Mouse (Mus musculus) intestine, embryonic 14.5 days (tissue): ENCODE measurements at regions not wholly inside any gene's neighbourhood (a gene's known extent, or its start where the extent isn't known, plus 50 kb on each side); places are given as distances from the start of the nearest gene placed in this dataset.

Experiments used
- ATAC-seq: fragments of 200-750 bp; cut with Nextera tagmentation; replicated peaks from 2 replicates; pipeline ENCODE4 v1.8.0; 2017; ENCODE audit warnings: low read depth, moderate number of reproducible peaks, moderate TSS enrichment, moderate library complexity; ENCODE audit not compliant: low FRiP score, low TSS enrichment
- DNase-seq: peaks from one replicate; pipeline ENCODE4 v3.0.0-alpha.2; 2018; ENCODE audit warnings: low spot score
- H3K27ac ChIP-seq: fragments of 300-500 bp; sonication (generic); 2 replicates; pipeline ENCODE4 v1.5.1; 2014; ENCODE audit warnings: low read depth, mild to moderate bottlenecking, control low read depth
- H3K27me3 ChIP-seq: fragments of 300-500 bp; sonication (generic); replicated peaks from 2 replicates; pipeline ENCODE4 v1.6.1; 2014; ENCODE audit warnings: low read length, control low read depth; ENCODE audit not compliant: control insufficient read depth, insufficient read depth
- H3K36me3 ChIP-seq: fragments of 300-500 bp; sonication (generic); 2 replicates; pipeline ENCODE4 v1.6.1; 2014; ENCODE audit warnings: low read length, control low read depth; ENCODE audit not compliant: control insufficient read depth, insufficient read depth
- H3K4me1 ChIP-seq: fragments of 300-500 bp; sonication (generic); replicated peaks from 2 replicates; pipeline ENCODE4 v1.6.1; 2014; ENCODE audit warnings: low read length, control low read depth, mixed read lengths; ENCODE audit not compliant: control insufficient read depth, insufficient read depth
- H3K4me2 ChIP-seq: fragments of 300-500 bp; sonication (generic); 2 replicates; pipeline ENCODE4 v1.6.1; 2014; ENCODE audit warnings: low read length
- H3K4me3 ChIP-seq: fragments of 300-500 bp; sonication (generic); 2 replicates; pipeline ENCODE4 v1.5.1; 2014; ENCODE audit warnings: low read depth, low read length, control low read depth, mixed read lengths
- H3K9ac ChIP-seq: fragments of 300-500 bp; sonication (generic); 2 replicates; pipeline ENCODE4 v1.6.1; 2014; ENCODE audit warnings: mild to moderate bottlenecking, low read length
- H3K9me3 ChIP-seq: fragments of 300-500 bp; sonication (generic); 2 replicates; pipeline ENCODE4 v1.6.1; 2016; ENCODE audit warnings: low read length, control low read depth; ENCODE audit not compliant: control insufficient read depth
- WGBS: fragments of 180-500 bp; shearing (Covaris S2); extraction: QIAGEN DNeasy Blood & Tissue Kit; methylation state at CpG from one replicate; pipeline ENCODE4 v1.1.7; 2014; 5-methylcytosine and 5-hydroxymethylcytosine counted together

- 41% methylated on average over 7 of the region's 7 CpGs for WGBS
- Histone ChIP-seq H3K9me3 (no peaks in the 10 kb centered on the region), H3K27ac (no peak overlapping the region), H3K4me1 (peaks cover 27% of the 10 kb centered on the region), H3K9ac (no peak overlapping the region), H3K27me3 (no peaks in the 10 kb centered on the region), H3K4me2 (no peak overlapping the region), H3K36me3 (no peaks in the 10 kb centered on the region), H3K4me3 (no peak overlapping the region)
- ATAC-seq, result no peak
- no peak for DNase-seq
These were observed 172.2 kb upstream of the Zfp703 start for GRCm38 (mm10) chr8:26804901-26805341.

DNA sequence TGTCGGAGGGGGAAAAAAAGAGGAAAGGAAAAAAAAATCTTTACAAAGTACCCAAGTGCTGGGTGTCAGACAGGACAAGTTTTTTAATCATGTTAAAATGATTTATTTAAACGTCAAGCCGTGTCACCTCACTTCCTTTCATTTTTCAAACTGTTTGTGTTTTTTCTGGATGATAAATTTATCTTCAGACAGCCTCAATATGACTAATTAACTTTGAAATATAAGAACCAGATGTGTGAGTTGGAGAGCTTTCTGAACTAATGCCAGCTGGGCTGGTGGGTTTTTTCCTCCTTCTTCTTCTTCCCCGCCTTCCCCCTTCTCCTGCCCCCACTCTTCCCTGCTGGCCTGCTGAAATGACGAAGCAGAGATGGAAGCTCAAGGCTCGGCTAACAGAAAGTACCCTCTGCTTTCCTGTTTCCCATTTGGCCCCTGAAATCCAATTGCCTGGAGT lies 171.7 kb upstream of the Zfp703 start:
- H3K9me3 ChIP-seq, result no peaks in the 10 kb centered on the region
- 22% methylated on average over 6 of the region's 6 CpGs for WGBS
- no peaks in the 10 kb centered on the region for H3K27me3 ChIP-seq
- H3K9ac ChIP-seq, result no peak overlapping the region
- no peak overlapping the region for H3K4me2 ChIP-seq
- peaks cover 27% of the 10 kb centered on the region for H3K4me1 ChIP-seq
- no peaks in the 10 kb centered on the region for H3K36me3 ChIP-seq
- peak overlapping the region; percentile 6; the same call in 1 of the 2 replicates for H3K27ac ChIP-seq
- ATAC-seq (no peak), DNase-seq (no peak)
- no peak overlapping the region for H3K4me3 ChIP-seq

DNA sequence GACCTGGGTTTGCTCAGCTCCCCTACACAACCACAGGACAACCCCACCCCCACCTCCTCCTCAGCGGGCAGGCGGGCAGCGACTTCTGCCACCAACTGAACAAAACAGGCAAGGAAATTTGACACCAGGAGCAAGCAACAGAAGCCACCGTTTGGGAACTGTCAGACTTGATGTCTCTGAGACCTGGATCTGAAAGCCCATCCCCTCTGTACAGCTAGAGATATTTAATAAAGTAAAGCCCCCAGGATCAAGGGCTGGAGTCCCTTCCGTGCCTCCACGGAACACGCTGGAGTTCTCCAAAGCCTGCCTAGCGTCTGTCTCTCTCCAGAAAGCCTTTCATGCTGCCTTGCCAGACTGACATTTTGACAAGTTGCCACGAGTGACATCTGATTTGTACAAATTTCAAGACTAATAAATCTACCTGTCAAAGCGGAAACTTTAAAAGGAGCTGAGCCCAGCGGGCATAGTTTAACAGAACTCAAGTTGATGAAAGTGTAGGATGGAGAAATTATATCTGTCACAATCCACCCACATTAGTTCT lies 168.9 kb upstream of the Zfp703 start:
- 22% methylated on average over 11 of the region's 11 CpGs for WGBS
- H3K4me3 ChIP-seq, result no peak overlapping the region
- no peak overlapping the region for H3K27ac ChIP-seq
- peaks cover 27% of the 10 kb centered on the region for H3K4me1 ChIP-seq
- DNase-seq (no peak), ATAC-seq (no peak)
- H3K9ac ChIP-seq, result no peak overlapping the region
- no peak overlapping the region for H3K4me2 ChIP-seq
- H3K9me3 ChIP-seq, result no peaks in the 10 kb centered on the region
- no peaks in the 10 kb centered on the region for H3K36me3 ChIP-seq
- no peaks in the 10 kb centered on the region for H3K27me3 ChIP-seq

- ATAC-seq, result peak; percentile 58
- WGBS, result 12% methylated on average over 3 of the region's 3 CpGs
- no peaks in the 10 kb centered on the region for H3K36me3 ChIP-seq
- H3K27me3 ChIP-seq, result no peaks in the 10 kb centered on the region
- H3K27ac ChIP-seq, result no peak overlapping the region
- no peaks in the 10 kb centered on the region for H3K9me3 ChIP-seq
- DNase-seq, result no peak
- no peak overlapping the region for H3K4me2 ChIP-seq
- peaks cover 27% of the 10 kb centered on the region for H3K4me1 ChIP-seq
- no peak overlapping the region for H3K9ac ChIP-seq
- H3K4me3 ChIP-seq, result no peak overlapping the region
These were observed 168.4 kb upstream of the Zfp703 start for GRCm38 (mm10) chr8:26808771-26809170.

GRCm38 (mm10) chr8:26809943-26810342 lies 167.2 kb upstream of the Zfp703 start:
- Histone ChIP-seq H3K27ac (no peak overlapping the region), H3K9ac (no peak overlapping the region), H3K9me3 (no peaks in the 10 kb centered on the region), H3K4me1 (peaks cover 23% of the 10 kb centered on the region), H3K4me2 (no peak overlapping the region), H3K36me3 (no peaks in the 10 kb centered on the region), H3K4me3 (no peak overlapping the region), H3K27me3 (no peaks in the 10 kb centered on the region)
- DNase-seq (no peak), ATAC-seq (no peak)
- WGBS, result 90% methylated on average over 7 of the region's 7 CpGs

DNA sequence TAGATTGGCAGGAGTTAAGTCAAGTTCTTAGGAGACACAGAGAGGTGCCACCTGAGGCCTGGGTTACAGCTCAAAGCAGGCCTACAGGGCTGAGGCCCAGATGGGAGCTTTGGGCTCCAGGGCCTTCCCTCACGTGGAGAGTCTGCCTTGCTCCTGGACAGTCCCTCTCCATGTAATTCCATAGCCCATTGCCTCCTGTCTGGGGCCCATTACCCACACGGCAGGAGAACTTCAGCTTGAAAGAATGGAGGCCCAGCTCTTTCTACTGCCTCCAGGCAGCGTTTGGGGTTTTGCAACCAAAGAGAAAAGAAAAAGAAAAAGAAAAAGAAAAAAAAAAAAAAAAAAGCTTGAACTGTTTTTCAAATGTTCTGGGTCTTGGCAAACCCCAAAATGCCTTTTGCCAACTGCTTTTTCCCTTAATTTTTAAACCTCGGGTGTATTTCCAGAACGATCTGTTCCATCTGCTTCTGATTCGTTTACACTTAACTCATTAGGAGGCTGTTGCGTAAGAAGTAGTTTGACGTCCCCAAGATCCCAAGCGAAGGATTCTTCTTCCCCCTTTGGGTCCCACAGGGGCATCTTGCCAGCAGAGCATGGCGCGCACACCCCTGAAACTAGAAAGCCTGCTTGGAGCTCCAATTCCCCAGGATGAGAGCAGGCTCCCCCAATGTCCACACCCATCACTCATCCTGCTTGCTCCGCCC lies 165.4 kb upstream of the Zfp703 start:
- Histone ChIP-seq H3K9me3 (no peaks in the 10 kb centered on the region), H3K4me2 (no peak overlapping the region), H3K4me3 (no peak overlapping the region), H3K27me3 (no peaks in the 10 kb centered on the region), H3K4me1 (peaks cover 11% of the 10 kb centered on the region), H3K27ac (no peak overlapping the region), H3K36me3 (no peaks in the 10 kb centered on the region), H3K9ac (no peak overlapping the region)
- whole genome bisulfite sequencing, result 83% methylated on average over 12 of the region's 12 CpGs
- no peak for ATAC-seq
- DNase-seq, result no peak

- Histone ChIP-seq H3K4me1 (peaks cover 6% of the 10 kb centered on the region), H3K4me3 (no peak overlapping the region), H3K27me3 (no peaks in the 10 kb centered on the region), H3K27ac (no peak overlapping the region), H3K36me3 (no peaks in the 10 kb centered on the region), H3K9ac (no peak overlapping the region), H3K9me3 (no peaks in the 10 kb centered on the region), H3K4me2 (no peak overlapping the region)
- DNase-seq, result no peak
- ATAC-seq, result no peak
- WGBS, result 73% methylated on average over 9 of the region's 9 CpGs
These were observed 163.8 kb upstream of the Zfp703 start for GRCm38 (mm10) chr8:26813198-26813815.

DNA sequence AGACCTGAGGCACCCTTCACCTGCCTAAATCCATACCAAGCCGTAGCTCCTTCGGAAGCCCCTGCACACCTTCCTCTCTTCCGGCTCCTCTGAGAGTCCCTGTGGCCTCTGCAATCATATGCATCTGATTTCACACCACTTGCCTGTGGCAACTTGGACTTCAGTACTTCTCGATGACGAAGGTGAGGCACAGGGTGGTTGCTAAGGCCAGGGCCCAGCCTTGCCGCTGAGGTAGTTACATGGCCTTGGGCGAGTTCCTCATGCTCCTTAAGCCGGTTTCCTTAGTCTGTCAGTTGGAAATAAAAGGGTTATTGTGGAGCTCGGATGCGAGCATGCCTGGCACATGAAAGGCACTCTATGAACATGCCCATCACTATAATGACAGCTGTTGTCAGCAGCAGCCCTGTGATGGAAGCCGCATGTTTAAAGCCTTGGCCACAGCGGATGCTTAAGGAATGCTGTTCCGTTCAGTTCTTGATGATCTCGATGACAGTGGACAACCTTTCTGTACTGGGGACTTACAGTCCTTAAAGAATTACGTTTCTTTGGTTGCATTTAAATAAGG lies 162.0 kb upstream of the Zfp703 start:
- WGBS, result 80% methylated on average over 15 of the region's 15 CpGs
- ATAC-seq (no peak), DNase-seq (no peak)
- no peaks in the 10 kb centered on the region for H3K4me1 ChIP-seq
- H3K4me3 ChIP-seq, result no peak overlapping the region
- no peak overlapping the region for H3K27ac ChIP-seq
- no peaks in the 10 kb centered on the region for H3K27me3 ChIP-seq
- no peaks in the 10 kb centered on the region for H3K9me3 ChIP-seq
- H3K4me2 ChIP-seq, result no peak overlapping the region
- H3K36me3 ChIP-seq, result no peaks in the 10 kb centered on the region
- no peak overlapping the region for H3K9ac ChIP-seq
